Mouse (Mus musculus) bone marrow, adult 2 months (tissue): ENCODE data around the gene Echdc3. TPM values are rescaled to one million over a fixed set of nuclear protein-coding genes. Genes with fewer than 3 reads are reported as not detected.
A peak's percentile ranks its signal among the peaks of the same experiment; 100 is the strongest.

ENCODE experiments used
- H3K27ac ChIP-seq: fragments of 200-500 bp; 2 replicates; pipeline ENCODE4 v1.5.1; 2012; ENCODE audit warnings: low read depth, mild to moderate bottlenecking, control low read depth, inconsistent platforms, low read length; ENCODE audit not compliant: control insufficient read depth, poor library complexity, insufficient read depth
- H3K4me1 ChIP-seq: fragments of 200-500 bp; 2 replicates; pipeline ENCODE4 v1.6.1; 2011; ENCODE audit warnings: low read length; ENCODE audit not compliant: control insufficient read depth, insufficient read depth
- H3K4me3 ChIP-seq: fragments of 200-500 bp; replicated peaks from 2 replicates; pipeline ENCODE3; 2011; ENCODE audit warnings: mild to moderate bottlenecking, low read depth, low read length, control low read depth; ENCODE audit not compliant: control insufficient read depth
- CTCF ChIP-seq: fragments of 200-500 bp; IDR thresholded peaks from 2 replicates; pipeline ENCODE4 v1.5.1; 2011; ENCODE audit warnings: low read length, control low read depth; ENCODE audit not compliant: control insufficient read depth, insufficient read depth
- POLR2A ChIP-seq: fragments of 200-500 bp; IDR thresholded peaks from 2 replicates; pipeline ENCODE4 v1.6.1; 2011; ENCODE audit warnings: low read depth, mild to moderate bottlenecking, control low read depth, low read length, borderline replicate concordance; ENCODE audit not compliant: control insufficient read depth
- WGBS: fragments of 180-500 bp; shearing (Covaris S2); methylation state at CpG from one replicate; pipeline ENCODE4 v1.1.7; 2018; 5-methylcytosine and 5-hydroxymethylcytosine counted together
- polyA plus RNA-seq: library from polyadenylated mRNA; stranded (reverse); fragments of >200 nt; gene quantifications from 2 replicates; pipeline ENCODE4 v1.2.4, GENCODE M21; 2011; ENCODE audit warnings: low replicate concordance; ENCODE audit not compliant: missing spikeins, insufficient read depth, insufficient read length

Echdc3 gene
- polyA plus RNA-seq, 1 experiment, result not detected

GRCm38 (mm10) chr2:6255402-6255988 is 42.7 kb upstream of the Echdc3 start:
- H3K27ac ChIP-seq, result peak overlapping the region; percentile 47; the same call in 1 of the 2 replicates
- TF ChIP-seq POLR2A (no peak), CTCF (no peak)
- peaks cover 10% of the 10 kb centered on the region for H3K4me1 ChIP-seq
- WGBS, result 65% methylated on average over 5 of the region's 5 CpGs
- no peak overlapping the region for H3K4me3 ChIP-seq

GRCm38 (mm10) chr2:6252491-6252890 is 39.7 kb upstream of the Echdc3 start:
- no peak overlapping the region for H3K27ac ChIP-seq
- H3K4me3 ChIP-seq, result no peak overlapping the region
- WGBS, result 87% methylated on average over 3 of the region's 3 CpGs
- TF ChIP-seq CTCF (no peak), POLR2A (no peak)
- peaks cover 7% of the 10 kb centered on the region for H3K4me1 ChIP-seq

GRCm38 (mm10) chr2:6251076-6251496 is 38.3 kb upstream of the Echdc3 start:
- TF ChIP-seq POLR2A (no peak), CTCF (no peak)
- H3K4me1 ChIP-seq, result peaks cover 5% of the 10 kb centered on the region; the same call in 1 of the 2 replicates

DNA sequence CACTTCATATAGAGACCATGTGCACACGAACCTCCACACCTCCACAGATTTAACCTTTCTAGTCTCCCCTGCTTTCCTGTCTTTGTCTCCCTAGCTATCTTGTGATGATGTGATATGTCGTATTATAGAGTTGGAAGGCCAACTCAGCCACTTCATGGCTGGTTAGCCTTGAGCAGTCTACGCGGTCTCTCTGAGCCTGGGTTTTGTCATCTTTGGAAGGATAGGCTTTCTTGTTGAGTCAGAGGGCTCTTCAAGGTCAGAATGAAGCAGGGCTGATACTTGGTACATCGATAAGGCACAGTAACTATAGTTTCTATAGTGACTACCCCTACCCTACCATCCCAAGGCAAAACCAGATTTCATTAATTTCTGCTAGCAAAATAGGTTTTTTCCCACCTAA is 28.6 kb upstream of the Echdc3 start:
- no peak overlapping the region for H3K27ac ChIP-seq
- no peak overlapping the region for H3K4me3 ChIP-seq
- TF ChIP-seq CTCF, result no peak
- no peak for TF ChIP-seq POLR2A
- 88% methylated on average over 5 of the region's 5 CpGs for WGBS
- H3K4me1 ChIP-seq, result no peaks in the 10 kb centered on the region

More at GRCm38 (mm10) chr2:6251076-6251496, 38.3 kb upstream of the Echdc3 start:
- WGBS, result 10% methylated on average over 3 of the region's 3 CpGs
- H3K27ac ChIP-seq, result no peak overlapping the region
- no peak overlapping the region for H3K4me3 ChIP-seq

DNA sequence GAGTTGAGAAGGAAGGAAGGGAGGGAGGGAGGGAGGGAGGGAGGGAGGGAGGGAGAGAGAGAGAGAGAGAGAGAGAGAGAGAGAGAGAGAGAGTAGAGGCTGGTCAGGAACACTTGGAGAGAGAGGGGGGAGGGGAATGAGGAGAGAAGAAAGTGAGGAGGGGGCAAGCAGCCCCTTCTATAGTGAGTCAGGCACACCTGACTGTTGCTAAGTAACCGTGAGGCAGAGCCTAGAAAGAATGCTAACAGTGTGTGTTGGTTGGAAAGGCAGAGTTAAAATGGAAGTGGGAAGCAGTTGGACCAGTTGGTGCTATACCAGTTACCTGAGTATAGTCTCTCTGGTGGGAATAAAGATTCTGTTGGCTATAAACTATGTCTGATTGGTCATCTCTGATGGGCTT is 27.2 kb upstream of the Echdc3 start:
- H3K4me3 ChIP-seq, result no peak overlapping the region
- H3K4me1 ChIP-seq, result no peaks in the 10 kb centered on the region
- WGBS, result 82% methylated on average over 1 of the region's 1 CpGs
- no peak overlapping the region for H3K27ac ChIP-seq
- TF ChIP-seq POLR2A, result no peak

DNA sequence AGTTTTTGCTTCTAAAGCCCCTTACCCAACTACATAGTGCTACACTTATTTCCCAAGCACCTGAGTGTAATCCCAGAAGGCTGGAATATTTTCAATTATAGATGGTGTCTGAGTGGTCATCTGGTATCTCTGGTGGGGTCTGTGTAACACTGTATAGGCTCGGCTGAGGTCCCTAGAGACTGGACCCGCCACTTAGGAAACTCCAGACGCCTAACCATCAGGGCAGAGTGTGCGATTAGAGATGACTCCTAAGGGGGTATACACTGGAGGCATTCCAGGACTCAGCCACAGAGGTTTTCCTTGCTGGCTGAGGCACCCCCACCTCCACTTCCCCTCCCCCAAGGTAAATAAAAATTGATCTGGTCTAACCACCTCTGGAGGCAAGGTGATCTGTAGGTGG is 26.5 kb upstream of the Echdc3 start:
- WGBS, result 75% methylated on average over 4 of the region's 4 CpGs
- TF ChIP-seq POLR2A, result no peak
- TF ChIP-seq CTCF, result no peak
- Histone ChIP-seq H3K4me3 (no peak overlapping the region), H3K27ac (no peak overlapping the region), H3K4me1 (no peaks in the 10 kb centered on the region)

- no peak overlapping the region for H3K4me3 ChIP-seq
- WGBS, result 89% methylated on average over 2 of the region's 2 CpGs
Measured at GRCm38 (mm10) chr2:6238679-6239078, 25.8 kb upstream of the Echdc3 start.

GRCm38 (mm10) chr2:6238244-6238643 is 25.4 kb upstream of the Echdc3 start:
- Histone ChIP-seq H3K4me3 (no peak overlapping the region), H3K4me1 (no peaks in the 10 kb centered on the region), H3K27ac (no peak overlapping the region)
- 31% methylated on average over 4 of the region's 4 CpGs for WGBS
- TF ChIP-seq CTCF, result no peak
- TF ChIP-seq POLR2A, result no peak

More at GRCm38 (mm10) chr2:6238679-6239078, 25.8 kb upstream of the Echdc3 start:
- Histone ChIP-seq H3K27ac (no peak overlapping the region), H3K4me1 (no peaks in the 10 kb centered on the region)
- TF ChIP-seq CTCF (no peak), POLR2A (no peak)

GRCm38 (mm10) chr2:6233353-6233752 is 20.5 kb upstream of the Echdc3 start:
- Histone ChIP-seq H3K4me3 (no peak overlapping the region), H3K27ac (no peak overlapping the region), H3K4me1 (peaks cover 1% of the 10 kb centered on the region; the same call in 1 of the 2 replicates)
- TF ChIP-seq CTCF, result no peak
- 87% methylated on average over 6 of the region's 6 CpGs for whole genome bisulfite sequencing

GRCm38 (mm10) chr2:6232755-6233154 is 19.9 kb upstream of the Echdc3 start:
- TF ChIP-seq POLR2A (no peak), CTCF (no peak)
- H3K4me1 ChIP-seq, result peaks cover 1% of the 10 kb centered on the region; the same call in 1 of the 2 replicates
- H3K27ac ChIP-seq, result no peak overlapping the region
- H3K4me3 ChIP-seq, result no peak overlapping the region
- WGBS, result 80% methylated on average over 7 of the region's 7 CpGs
